Mouse (Mus musculus) ES-Bruce4 (cell line): ENCODE data around the gene Hoxa9. TPM values are rescaled to one million over a fixed set of nuclear protein-coding genes. Genes with fewer than 3 reads are reported as not detected.

Experiments used
- H3K27ac ChIP-seq: 2 replicates; pipeline ENCODE4 v1.5.1; 2012; ENCODE audit warnings: low read length, inconsistent platforms; ENCODE audit not compliant: insufficient read depth
- H3K27me3 ChIP-seq: 2 replicates; pipeline ENCODE4 v1.6.1; 2012; ENCODE audit warnings: mild to moderate bottlenecking, low read length, inconsistent platforms; ENCODE audit not compliant: control insufficient read depth, poor library complexity, insufficient read depth, severe bottlenecking
- H3K36me3 ChIP-seq: 2 replicates; pipeline ENCODE4 v1.6.1; 2012; ENCODE audit warnings: inconsistent platforms, mild to moderate bottlenecking, low read length, moderate library complexity; ENCODE audit not compliant: control insufficient read depth, poor library complexity, insufficient read depth, severe bottlenecking
- H3K4me1 ChIP-seq: one replicate; pipeline ENCODE4 v1.8.1; 2011; ENCODE audit warnings: low read length; ENCODE audit not compliant: control insufficient read depth, insufficient read depth
- H3K4me3 ChIP-seq: 2 replicates; pipeline ENCODE4 v1.5.1; 2011; ENCODE audit warnings: low read depth, mild to moderate bottlenecking, low read length
- H3K9ac ChIP-seq: 2 replicates; pipeline ENCODE4 v1.6.1; 2012; ENCODE audit warnings: low read depth, mild to moderate bottlenecking, inconsistent platforms; ENCODE audit not compliant: poor library complexity, severe bottlenecking
- H3K9me3 ChIP-seq: replicated peaks from 2 replicates; pipeline ENCODE4 v1.6.1; 2012; ENCODE audit warnings: mild to moderate bottlenecking, low read length, inconsistent platforms; ENCODE audit not compliant: control insufficient read depth, poor library complexity, insufficient read depth, severe bottlenecking
- CTCF ChIP-seq: IDR thresholded peaks from one replicate; pipeline ENCODE4 v1.8.1; 2011; ENCODE audit warnings: low read depth, low read length
- EP300 ChIP-seq: IDR thresholded peaks from 2 replicates; pipeline ENCODE4 v1.6.1; 2011; ENCODE audit warnings: low read depth, low read length; ENCODE audit not compliant: insufficient read depth
- POLR2A ChIP-seq: IDR thresholded peaks from one replicate; pipeline ENCODE4 v1.8.1; 2011; ENCODE audit warnings: low read length; ENCODE audit not compliant: insufficient read depth
- polyA plus RNA-seq: library from polyadenylated mRNA; stranded (reverse); fragments of >200 nt; gene quantifications from 2 replicates; pipeline ENCODE4 v1.2.4, GENCODE M21; 2011; ENCODE audit warnings: low read depth; ENCODE audit not compliant: missing spikeins, insufficient read depth, insufficient read length

Hoxa9 gene
- polyA plus RNA-seq, 1 experiment = not detected

- Histone ChIP-seq H3K4me1 (no peaks in the 10 kb centered on the region), H3K4me3 (no peak overlapping the region), H3K9ac (no peak overlapping the region), H3K27ac (no peak overlapping the region), H3K27me3 (peaks cover 13% of the 10 kb centered on the region), H3K9me3 (no peaks in the 10 kb centered on the region), H3K36me3 (no peaks in the 10 kb centered on the region)
- TF ChIP-seq POLR2A (no peak), EP300 (no peak), CTCF (no peak)
Observed at GRCm38 (mm10) chr6:52185222-52185621, 45.7 kb downstream of the Hoxa9 start.

- Histone ChIP-seq H3K9me3 (no peaks in the 10 kb centered on the region), H3K4me1 (no peaks in the 10 kb centered on the region), H3K36me3 (no peaks in the 10 kb centered on the region), H3K27ac (no peak overlapping the region), H3K9ac (no peak overlapping the region), H3K4me3 (no peak overlapping the region), H3K27me3 (peaks cover 17% of the 10 kb centered on the region)
- no peak for TF ChIP-seq CTCF
- no peak for TF ChIP-seq EP300
- no peak for TF ChIP-seq POLR2A
Observed at GRCm38 (mm10) chr6:52184668-52185067, 46.2 kb downstream of the Hoxa9 start.

- H3K9me3 ChIP-seq = no peaks in the 10 kb centered on the region
- no peak overlapping the region for H3K4me3 ChIP-seq
- H3K36me3 ChIP-seq = no peaks in the 10 kb centered on the region
- H3K9ac ChIP-seq = no peak overlapping the region
- peaks cover 13% of the 10 kb centered on the region for H3K27me3 ChIP-seq
- no peaks in the 10 kb centered on the region for H3K4me1 ChIP-seq
- H3K27ac ChIP-seq = no peak overlapping the region
- TF ChIP-seq POLR2A (no peak), EP300 (no peak), CTCF (no peak)
Observed at GRCm38 (mm10) chr6:52183311-52184080, 47.4 kb downstream of the Hoxa9 start.

GRCm38 (mm10) chr6:52182793-52183192 lies 48.1 kb downstream of the Hoxa9 start:
- Histone ChIP-seq H3K27ac (no peak overlapping the region), H3K36me3 (no peaks in the 10 kb centered on the region), H3K9me3 (no peaks in the 10 kb centered on the region), H3K9ac (no peak overlapping the region), H3K27me3 (peaks cover 19% of the 10 kb centered on the region), H3K4me1 (no peaks in the 10 kb centered on the region), H3K4me3 (no peak overlapping the region)
- TF ChIP-seq POLR2A (no peak), EP300 (no peak), CTCF (no peak)

- Histone ChIP-seq H3K36me3 (no peaks in the 10 kb centered on the region), H3K4me1 (no peaks in the 10 kb centered on the region), H3K9ac (no peak overlapping the region), H3K4me3 (no peak overlapping the region), H3K27me3 (peaks cover 24% of the 10 kb centered on the region), H3K9me3 (no peaks in the 10 kb centered on the region), H3K27ac (no peak overlapping the region)
- TF ChIP-seq EP300 = no peak
- no peak for TF ChIP-seq POLR2A
Observed at GRCm38 (mm10) chr6:52182030-52182429, 48.9 kb downstream of the Hoxa9 start.

- H3K9me3 ChIP-seq = no peaks in the 10 kb centered on the region
- no peak overlapping the region for H3K9ac ChIP-seq
- TF ChIP-seq CTCF (no peak), EP300 (no peak), POLR2A (no peak)
- H3K27ac ChIP-seq = no peak overlapping the region
- H3K27me3 ChIP-seq = peaks cover 34% of the 10 kb centered on the region
- no peak overlapping the region for H3K4me3 ChIP-seq
- no peaks in the 10 kb centered on the region for H3K4me1 ChIP-seq
- H3K36me3 ChIP-seq = no peaks in the 10 kb centered on the region
Observed at GRCm38 (mm10) chr6:52180726-52181125, 50.2 kb downstream of the Hoxa9 start.
